Mouse (Mus musculus) embryonic facial prominence, embryonic 13.5 days (tissue): ENCODE results near the gene Kcnj9. TPM values are rescaled to one million over a fixed set of nuclear protein-coding genes. Genes with fewer than 3 reads are reported as not detected.
A peak's percentile ranks its signal among the peaks of the same experiment; 100 is the strongest.

ENCODE experiments used
- ATAC-seq: fragments of 200-750 bp; cut with Nextera tagmentation; 2 replicates; pipeline ENCODE4 v1.8.0; 2017; ENCODE audit warnings: low read depth; ENCODE audit not compliant: insufficient number of reproducible peaks, insufficient read depth, low FRiP score, low TSS enrichment
- H3K27ac ChIP-seq: fragments of 300-500 bp; sonication (generic); 2 replicates; pipeline ENCODE4 v1.5.1; 2015; ENCODE audit warnings: moderate library complexity, mild to moderate bottlenecking, inconsistent platforms
- H3K27me3 ChIP-seq: fragments of 300-500 bp; sonication (generic); 2 replicates; pipeline ENCODE4 v1.6.1; 2015; ENCODE audit warnings: mild to moderate bottlenecking, inconsistent platforms
- H3K36me3 ChIP-seq: fragments of 300-500 bp; sonication (generic); 2 replicates; pipeline ENCODE4 v1.6.1; 2015; ENCODE audit warnings: mild to moderate bottlenecking, inconsistent platforms
- H3K4me1 ChIP-seq: fragments of 300-500 bp; sonication (generic); 2 replicates; pipeline ENCODE4 v1.6.1; 2015; ENCODE audit warnings: inconsistent platforms
- H3K4me2 ChIP-seq: fragments of 300-500 bp; sonication (generic); 2 replicates; pipeline ENCODE4 v1.6.1; 2015; ENCODE audit warnings: moderate library complexity, mild to moderate bottlenecking, inconsistent platforms
- H3K4me3 ChIP-seq: fragments of 300-500 bp; sonication (generic); 2 replicates; pipeline ENCODE4 v1.5.1; 2015; ENCODE audit warnings: mild to moderate bottlenecking, inconsistent platforms
- H3K9ac ChIP-seq: fragments of 300-500 bp; sonication (generic); 2 replicates; pipeline ENCODE4 v1.6.1; 2015; ENCODE audit warnings: mild to moderate bottlenecking, inconsistent platforms
- H3K9me3 ChIP-seq: fragments of 300-500 bp; sonication (generic); 2 replicates; pipeline ENCODE4 v1.6.1; 2016; ENCODE audit warnings: inconsistent platforms
- WGBS: fragments of 180-500 bp; shearing (Covaris S2); methylation state at CpG from one replicate; pipeline ENCODE4 v1.1.7; 2015; ENCODE audit warnings: mixed read lengths; 5-methylcytosine and 5-hydroxymethylcytosine counted together
- polyA plus RNA-seq: library from polyadenylated mRNA; unstranded; fragments of >200 nt; fragmentation: Nextera tagmentation; extraction: Ambion mirVana; gene quantifications from 2 replicates; pipeline ENCODE4 v1.2.1, GENCODE M21; 2015

The Kcnj9 gene
- polyA plus RNA-seq, 1 experiment from 2014 or later, result not detected

GRCm38 (mm10) chr1:172319921-172320411, 9.2 kb downstream of the Kcnj9 start:
- no peak overlapping the region for H3K9ac ChIP-seq
- H3K27ac ChIP-seq, result peak overlapping the region; percentile 28
- H3K36me3 ChIP-seq, result peaks cover 22% of the 10 kb centered on the region
- ATAC-seq, result no peak
- H3K4me1 ChIP-seq, result peaks cover 18% of the 10 kb centered on the region
- no peaks in the 10 kb centered on the region for H3K9me3 ChIP-seq
- H3K27me3 ChIP-seq, result peaks cover 7% of the 10 kb centered on the region
- H3K4me3 ChIP-seq, result no peak overlapping the region
- no peak overlapping the region for H3K4me2 ChIP-seq
- WGBS, result 27% methylated on average over 5 of the region's 5 CpGs

GRCm38 (mm10) chr1:172319346-172319745, 9.8 kb downstream of the Kcnj9 start:
- Histone ChIP-seq H3K27ac (no peak overlapping the region), H3K4me3 (no peak overlapping the region)

GRCm38 (mm10) chr1:172318424-172319035, 10.6 kb downstream of the Kcnj9 start:
- ATAC-seq, result no peak
- Histone ChIP-seq H3K36me3 (peaks cover 22% of the 10 kb centered on the region), H3K27ac (no peak overlapping the region), H3K9ac (no peak overlapping the region), H3K4me3 (no peak overlapping the region), H3K4me2 (no peak overlapping the region), H3K9me3 (no peaks in the 10 kb centered on the region), H3K4me1 (peaks cover 26% of the 10 kb centered on the region), H3K27me3 (peaks cover 4% of the 10 kb centered on the region; the same call in 1 of the 2 replicates)
- WGBS, result 84% methylated on average over 19 of the region's 19 CpGs

More at GRCm38 (mm10) chr1:172319346-172319745, 9.8 kb downstream of the Kcnj9 start:
- 80% methylated on average over 7 of the region's 7 CpGs for WGBS
- Histone ChIP-seq H3K4me1 (peaks cover 18% of the 10 kb centered on the region), H3K4me2 (no peak overlapping the region), H3K9me3 (no peaks in the 10 kb centered on the region), H3K9ac (peak overlapping the region; percentile 44; the same call in 1 of the 2 replicates), H3K27me3 (peaks cover 4% of the 10 kb centered on the region; the same call in 1 of the 2 replicates), H3K36me3 (peaks cover 22% of the 10 kb centered on the region)
- no peak for ATAC-seq

- no peak overlapping the region for H3K27ac ChIP-seq
- H3K27me3 ChIP-seq, result peaks cover 4% of the 10 kb centered on the region; the same call in 1 of the 2 replicates
- H3K9me3 ChIP-seq, result no peaks in the 10 kb centered on the region
- peaks cover 31% of the 10 kb centered on the region for H3K4me1 ChIP-seq
- no peak overlapping the region for H3K9ac ChIP-seq
- peaks cover 22% of the 10 kb centered on the region for H3K36me3 ChIP-seq
- ATAC-seq, result no peak
- H3K4me3 ChIP-seq, result no peak overlapping the region
- H3K4me2 ChIP-seq, result no peak overlapping the region
- WGBS, result 64% methylated on average over 15 of the region's 15 CpGs
Observed at GRCm38 (mm10) chr1:172317946-172318345, 11.2 kb downstream of the Kcnj9 start.

- H3K4me2 ChIP-seq, result 0 out of 2 replicates have a peak overlapping the region, but pooled peaks have one; percentile 3
- peaks cover 36% of the 10 kb centered on the region for H3K4me1 ChIP-seq
- 52% methylated on average over 18 of the region's 18 CpGs for WGBS
- H3K36me3 ChIP-seq, result peaks cover 22% of the 10 kb centered on the region
- no peak for ATAC-seq
- 0 out of 2 replicates have a peak overlapping the region, but pooled peaks have one; percentile 40 for H3K9ac ChIP-seq
- H3K9me3 ChIP-seq, result no peaks in the 10 kb centered on the region
- H3K27ac ChIP-seq, result no peak overlapping the region
- peaks cover 4% of the 10 kb centered on the region; the same call in 1 of the 2 replicates for H3K27me3 ChIP-seq
- no peak overlapping the region for H3K4me3 ChIP-seq
Observed at GRCm38 (mm10) chr1:172317431-172317830, 11.7 kb downstream of the Kcnj9 start.

GRCm38 (mm10) chr1:172314911-172315310, 14.2 kb downstream of the Kcnj9 start:
- H3K27ac ChIP-seq, result peak overlapping the region; percentile 28; the same call in 1 of the 2 replicates
- H3K4me3 ChIP-seq, result no peak overlapping the region
- no peak overlapping the region for H3K4me2 ChIP-seq
- no peaks in the 10 kb centered on the region for H3K9me3 ChIP-seq
- ATAC-seq, result no peak
- peaks cover 46% of the 10 kb centered on the region for H3K4me1 ChIP-seq
- no peaks in the 10 kb centered on the region for H3K27me3 ChIP-seq
- H3K9ac ChIP-seq, result 0 out of 2 replicates have a peak overlapping the region, but pooled peaks have one; percentile 40
- 76% methylated on average over 3 of the region's 3 CpGs for WGBS
- peaks cover 22% of the 10 kb centered on the region for H3K36me3 ChIP-seq

GRCm38 (mm10) chr1:172313613-172314411, 15.3 kb downstream of the Kcnj9 start:
- H3K9me3 ChIP-seq, result no peaks in the 10 kb centered on the region
- peaks cover 46% of the 10 kb centered on the region for H3K4me1 ChIP-seq
- H3K36me3 ChIP-seq, result peaks cover 16% of the 10 kb centered on the region
- peak overlapping the region; percentile 93 for H3K4me2 ChIP-seq
- H3K9ac ChIP-seq, result 0 out of 2 replicates have a peak overlapping the region, but pooled peaks have one; percentile 77
- H3K27ac ChIP-seq, result no peak overlapping the region
- no peaks in the 10 kb centered on the region for H3K27me3 ChIP-seq
- WGBS, result 69% methylated on average over 10 of the region's 10 CpGs
- H3K4me3 ChIP-seq, result peak overlapping the region; percentile 59; the same call in 1 of the 2 replicates
- no peak for ATAC-seq

GRCm38 (mm10) chr1:172312768-172313561, 16.2 kb downstream of the Kcnj9 start:
- WGBS, result 15% methylated on average over 16 of the region's 16 CpGs
- ATAC-seq, result no peak
- Histone ChIP-seq H3K4me3 (peak overlapping the region; percentile 59), H3K4me2 (peak overlapping the region; percentile 93), H3K27me3 (no peaks in the 10 kb centered on the region), H3K36me3 (peaks cover 7% of the 10 kb centered on the region; the same call in 1 of the 2 replicates), H3K9ac (peak overlapping the region; percentile 77), H3K9me3 (no peaks in the 10 kb centered on the region), H3K4me1 (peaks cover 46% of the 10 kb centered on the region), H3K27ac (peak overlapping the region; percentile 86)

GRCm38 (mm10) chr1:172311921-172312767, 17.0 kb downstream of the Kcnj9 start:
- peak overlapping the region; percentile 86 for H3K27ac ChIP-seq
- peak overlapping the region; percentile 77 for H3K9ac ChIP-seq
- no peaks in the 10 kb centered on the region for H3K27me3 ChIP-seq
- H3K4me2 ChIP-seq, result peak overlapping the region; percentile 93
- under 1% methylated on average over 47 of the region's 55 CpGs for WGBS
- H3K9me3 ChIP-seq, result no peaks in the 10 kb centered on the region
- peaks cover 40% of the 10 kb centered on the region for H3K4me1 ChIP-seq
- H3K4me3 ChIP-seq, result peak overlapping the region; percentile 59
- H3K36me3 ChIP-seq, result no peaks in the 10 kb centered on the region
- peak; percentile 73 for ATAC-seq

GRCm38 (mm10) chr1:172311248-172311906, 17.7 kb downstream of the Kcnj9 start:
- 6% methylated on average over 23 of the region's 23 CpGs for whole genome bisulfite sequencing
- peak overlapping the region; percentile 86 for H3K27ac ChIP-seq
- no peak for ATAC-seq
- peak overlapping the region; percentile 77 for H3K9ac ChIP-seq
- H3K27me3 ChIP-seq, result no peaks in the 10 kb centered on the region
- peak overlapping the region; percentile 93 for H3K4me2 ChIP-seq
- peaks cover 40% of the 10 kb centered on the region for H3K4me1 ChIP-seq
- no peaks in the 10 kb centered on the region for H3K36me3 ChIP-seq
- H3K4me3 ChIP-seq, result peak overlapping the region; percentile 59
- H3K9me3 ChIP-seq, result no peaks in the 10 kb centered on the region
